Mouse (Mus musculus) liver, adult 2 months (tissue): Measurements from ENCODE around the gene Rhbdd1. TPM values are rescaled to one million over a fixed set of nuclear protein-coding genes. Genes with fewer than 3 reads are reported as not detected.

ENCODE experiments used
- DNase-seq: peaks from one replicate; pipeline ENCODE4 v3.0.0-alpha.2; 2011; ENCODE audit warnings: low read depth, low spot score; ENCODE audit errors: extremely low read depth
- H3K27ac ChIP-seq: fragments of 200-500 bp; replicated peaks from 2 replicates; pipeline ENCODE4 v1.5.1; 2012; ENCODE audit warnings: low read depth, mild to moderate bottlenecking, control low read depth, inconsistent platforms, low read length; ENCODE audit not compliant: insufficient read depth
- H3K27me3 ChIP-seq: fragments of 200-500 bp; 2 replicates; pipeline ENCODE4 v1.6.1; 2012; ENCODE audit warnings: mild to moderate bottlenecking, moderate library complexity, low read length, inconsistent platforms; ENCODE audit not compliant: control insufficient read depth, insufficient read depth
- H3K36me3 ChIP-seq: fragments of 200-500 bp; 2 replicates; pipeline ENCODE4 v1.6.1; 2012; ENCODE audit warnings: low read length, inconsistent platforms; ENCODE audit not compliant: control insufficient read depth, insufficient read depth
- H3K4me1 ChIP-seq: fragments of 200-500 bp; 2 replicates; pipeline ENCODE4 v1.6.1; 2011; ENCODE audit warnings: low read length; ENCODE audit not compliant: control insufficient read depth, insufficient read depth
- H3K4me3 ChIP-seq: fragments of 200-500 bp; 2 replicates; pipeline ENCODE4 v1.5.1; 2011; ENCODE audit warnings: low read depth, mild to moderate bottlenecking, control low read depth, low read length, moderate library complexity; ENCODE audit not compliant: insufficient read depth
- H3K79me2 ChIP-seq: fragments of 200-500 bp; 2 replicates; pipeline ENCODE4 v1.6.1; 2012; ENCODE audit warnings: inconsistent platforms, mild to moderate bottlenecking, low read length, moderate library complexity; ENCODE audit not compliant: control insufficient read depth, insufficient read depth
- H3K9ac ChIP-seq: fragments of 200-500 bp; 2 replicates; pipeline ENCODE4 v1.6.1; 2012; ENCODE audit warnings: low read depth, mild to moderate bottlenecking, control low read depth, inconsistent platforms, low read length
- CTCF ChIP-seq: fragments of 200-500 bp; IDR thresholded peaks from 2 replicates; pipeline ENCODE4 v1.5.1; 2011; ENCODE audit warnings: low read depth, low read length, control low read depth
- POLR2A ChIP-seq: fragments of 200-500 bp; IDR thresholded peaks from 2 replicates; pipeline ENCODE4 v1.6.1; 2011; ENCODE audit warnings: low read length, control low read depth; ENCODE audit not compliant: insufficient read depth; ENCODE audit errors: extremely low read depth
- WGBS: fragments of 180-500 bp; shearing (Covaris S2); methylation state at CpG from one replicate; pipeline ENCODE4 v1.1.7; 2018; 5-methylcytosine and 5-hydroxymethylcytosine counted together
- polyA plus RNA-seq: library from polyadenylated mRNA; depleted of rRNA; stranded (reverse); fragments of >200 nt; gene quantifications from 2 replicates; pipeline ENCODE4 v1.2.3, GENCODE M21; 2012
- total RNA-seq: library from RNA; depleted of rRNA; stranded (reverse); fragments of >200 nt; gene quantifications from 2 replicates; pipeline ENCODE4 v1.2.3, GENCODE M21; 2014

The Rhbdd1 gene
- total and polyA plus RNA-seq, 2 experiments = 10.9 to 11.4 TPM

DNA sequence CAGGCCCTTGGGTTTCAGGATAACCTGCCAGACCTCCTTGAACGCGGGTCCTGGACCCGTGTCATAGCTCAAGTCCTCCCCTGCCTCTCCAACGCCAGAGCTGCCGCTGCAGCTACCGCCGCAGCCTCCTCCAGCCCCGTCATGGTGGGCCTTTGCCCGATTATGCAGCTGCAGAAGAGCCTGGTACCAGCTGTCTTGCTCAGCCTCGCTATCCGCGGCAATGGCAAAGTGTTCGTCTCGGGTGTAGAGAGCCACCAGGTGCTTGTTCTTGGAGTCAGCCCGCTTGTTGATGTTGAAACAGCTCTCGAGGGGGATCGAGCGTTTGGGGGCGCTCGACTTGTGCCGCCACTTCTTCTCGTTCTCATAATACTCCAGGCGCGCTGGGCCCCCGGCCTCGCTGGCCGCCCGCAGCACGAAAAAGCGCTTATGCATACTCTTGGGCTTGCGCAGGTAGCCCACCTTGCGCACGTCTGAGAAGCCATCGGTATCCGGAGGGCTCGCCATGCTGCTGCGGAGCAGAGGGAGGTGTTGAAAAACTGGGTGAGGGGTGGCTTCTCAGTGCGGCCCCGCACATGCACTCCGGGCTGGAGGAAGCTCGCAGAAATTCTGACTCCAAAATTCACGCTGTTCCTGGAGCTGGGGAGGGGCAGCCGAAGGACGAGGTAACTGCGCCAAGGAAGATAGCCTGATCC is 26.1 kb upstream of the Rhbdd1 start:
- peaks cover 36% of the 10 kb centered on the region for H3K79me2 ChIP-seq

DNA sequence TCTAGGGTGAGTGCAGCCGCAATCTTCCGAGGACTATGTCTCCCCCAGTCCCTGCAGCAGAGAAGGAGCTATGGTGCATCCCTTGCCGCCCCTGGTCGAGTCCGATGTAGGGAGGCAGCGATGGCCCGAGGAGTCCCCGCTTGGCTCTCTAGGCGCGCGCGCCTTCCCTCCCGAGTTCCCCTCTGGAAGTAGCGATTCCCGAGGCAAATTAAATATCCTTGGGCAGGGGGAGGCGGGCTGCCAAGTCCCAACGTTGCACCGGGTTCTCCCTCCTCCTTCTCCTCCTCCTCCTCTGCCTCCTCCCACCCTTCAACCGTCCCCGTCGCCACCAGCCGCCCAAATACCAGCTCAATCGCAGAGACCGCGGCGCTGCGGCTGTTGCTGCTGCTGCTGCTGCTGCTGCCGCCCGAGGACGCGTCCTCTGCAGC is 25.5 kb upstream of the Rhbdd1 start:
- Histone ChIP-seq H3K27ac (peak overlapping the region; percentile 96), H3K9ac (peak overlapping the region; percentile 79), H3K4me1 (peaks cover 36% of the 10 kb centered on the region), H3K36me3 (no peaks in the 10 kb centered on the region), H3K27me3 (no peaks in the 10 kb centered on the region), H3K4me3 (peak overlapping the region; percentile 73), H3K79me2 (peaks cover 36% of the 10 kb centered on the region)
- peak; percentile 57; the same call in 1 of the 2 replicates for TF ChIP-seq POLR2A
- no peak for TF ChIP-seq CTCF
- peak; percentile 77 for DNase-seq
- WGBS = under 1% methylated on average over 31 of the region's 31 CpGs

More for the DNA sequence above, 26.1 kb upstream of the Rhbdd1 start:
- peaks cover 36% of the 10 kb centered on the region for H3K4me1 ChIP-seq
- H3K36me3 ChIP-seq = no peaks in the 10 kb centered on the region
- H3K27me3 ChIP-seq = no peaks in the 10 kb centered on the region
- DNase-seq = peak; percentile 46
- TF ChIP-seq CTCF (0 out of 2 replicates have a peak, but pooled peaks have one; percentile 8), POLR2A (no peak)
- H3K9ac ChIP-seq = peak overlapping the region; percentile 79
- H3K27ac ChIP-seq = peak overlapping the region; percentile 96
- peak overlapping the region; percentile 73 for H3K4me3 ChIP-seq
- WGBS = under 1% methylated on average over 45 of the region's 45 CpGs

GRCm38 (mm10) chr1:82291151-82291797 is 25.0 kb upstream of the Rhbdd1 start, which contains the start of gene Irs1:
Gene Irs1 (minus strand): TSS chr1:82291416.
- Histone ChIP-seq H3K79me2 (peaks cover 36% of the 10 kb centered on the region), H3K9ac (peak within 1 kb of the TSS; percentile 79), H3K4me1 (peaks cover 36% of the 10 kb centered on the region), H3K27ac (peak within 1 kb of the TSS; percentile 96), H3K27me3 (no peaks in the 10 kb centered on the region), H3K36me3 (no peaks in the 10 kb centered on the region), H3K4me3 (peak within 1 kb of the TSS; percentile 73)
- TF ChIP-seq CTCF (peak; percentile 70), POLR2A (peak; percentile 75)
- under 1% methylated on average over 54 of the region's 60 CpGs for whole genome bisulfite sequencing
- DNase-seq = peak; percentile 85

GRCm38 (mm10) chr1:82291930-82292712 is 24.1 kb upstream of the Rhbdd1 start:
- Histone ChIP-seq H3K27ac (no peak overlapping the region), H3K4me3 (peak overlapping the region; percentile 73; the same call in 1 of the 2 replicates), H3K27me3 (no peaks in the 10 kb centered on the region), H3K4me1 (peaks cover 28% of the 10 kb centered on the region), H3K9ac (peak overlapping the region; percentile 77), H3K36me3 (no peaks in the 10 kb centered on the region), H3K79me2 (peaks cover 29% of the 10 kb centered on the region)
- 1% methylated on average over 23 of the region's 23 CpGs for WGBS
- DNase-seq = no peak
- TF ChIP-seq POLR2A (no peak), CTCF (no peak)

DNA sequence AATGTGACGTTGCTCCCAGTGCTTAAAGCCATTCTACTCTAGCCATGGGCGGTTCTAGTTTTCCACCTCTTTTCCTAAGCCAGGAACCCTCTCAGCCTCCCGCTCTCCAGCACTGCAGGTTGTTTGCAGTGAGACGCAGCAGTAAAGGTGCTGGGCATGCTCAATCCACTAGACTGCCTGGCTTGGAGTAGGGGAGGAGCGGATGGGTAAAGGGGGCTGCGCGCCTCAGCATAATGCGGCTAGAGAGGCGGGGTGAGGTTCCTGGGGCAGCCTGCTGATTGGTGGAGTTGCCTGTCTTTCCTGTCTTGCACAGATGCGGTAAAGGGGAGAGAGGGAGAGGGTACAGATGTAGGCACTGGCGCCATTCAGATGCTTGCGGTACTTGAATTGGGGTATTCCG is 23.5 kb upstream of the Rhbdd1 start:
- no peak for DNase-seq
- no peak overlapping the region for H3K27ac ChIP-seq
- no peaks in the 10 kb centered on the region for H3K27me3 ChIP-seq
- TF ChIP-seq CTCF (no peak), POLR2A (no peak)
- 7% methylated on average over 13 of the region's 13 CpGs for WGBS
- peaks cover 23% of the 10 kb centered on the region for H3K4me1 ChIP-seq
- no peaks in the 10 kb centered on the region for H3K36me3 ChIP-seq
- peak overlapping the region; percentile 2; the same call in 1 of the 2 replicates for H3K4me3 ChIP-seq
- H3K9ac ChIP-seq = no peak overlapping the region
- H3K79me2 ChIP-seq = peaks cover 23% of the 10 kb centered on the region
